Mouse (Mus musculus) lung, embryonic 14.5 days (tissue): ENCODE data around the gene Trim75. TPM values are rescaled to one million over a fixed set of nuclear protein-coding genes. Genes with fewer than 3 reads are reported as not detected.
A peak's percentile ranks its signal among the peaks of the same experiment; 100 is the strongest.

Experiments used
- ATAC-seq: fragments of 200-750 bp; cut with Nextera tagmentation; 2 replicates; pipeline ENCODE4 v1.8.0; 2017; ENCODE audit warnings: mild to moderate bottlenecking, moderate TSS enrichment, moderate library complexity; ENCODE audit not compliant: insufficient read depth
- DNase-seq: peaks from one replicate; pipeline ENCODE4 v3.0.0-alpha.2; 2015
- H3K27ac ChIP-seq: fragments of 300-500 bp; sonication (generic); 2 replicates; pipeline ENCODE4 v1.5.1; 2014; ENCODE audit warnings: low read depth, mild to moderate bottlenecking, moderate library complexity
- H3K27me3 ChIP-seq: fragments of 300-500 bp; sonication (generic); 2 replicates; pipeline ENCODE4 v1.6.1; 2014; ENCODE audit warnings: low read length, control low read depth; ENCODE audit not compliant: insufficient read depth
- H3K36me3 ChIP-seq: fragments of 300-500 bp; sonication (generic); 2 replicates; pipeline ENCODE4 v1.6.1; 2014; ENCODE audit warnings: control low read depth; ENCODE audit not compliant: insufficient read depth
- H3K4me1 ChIP-seq: fragments of 300-500 bp; sonication (generic); 2 replicates; pipeline ENCODE4 v1.6.1; 2014; ENCODE audit warnings: antibody characterized with exemption, control low read depth; ENCODE audit not compliant: insufficient read depth
- H3K4me2 ChIP-seq: fragments of 300-500 bp; sonication (generic); 2 replicates; pipeline ENCODE4 v1.6.1; 2014; ENCODE audit warnings: mild to moderate bottlenecking
- H3K4me3 ChIP-seq: fragments of 300-500 bp; sonication (generic); 2 replicates; pipeline ENCODE4 v1.5.1; 2014; ENCODE audit warnings: low read depth, low read length
- H3K9ac ChIP-seq: fragments of 300-500 bp; sonication (generic); 2 replicates; pipeline ENCODE4 v1.6.1; 2014
- H3K9me3 ChIP-seq: fragments of 300-500 bp; sonication (generic); 2 replicates; pipeline ENCODE4 v1.6.1; 2016; ENCODE audit warnings: low read depth, low read length, control low read depth
- CTCF ChIP-seq: IDR thresholded peaks from 2 replicates; pipeline ENCODE4 v1.5.1; 2016; ENCODE audit warnings: antibody characterized with exemption, low read depth
- WGBS: fragments of 180-500 bp; shearing (Covaris S2); extraction: QIAGEN DNeasy Blood & Tissue Kit; methylation state at CpG from one replicate; pipeline ENCODE4 v1.1.7; 2014; 5-methylcytosine and 5-hydroxymethylcytosine counted together
- polyA plus RNA-seq: library from polyadenylated mRNA; unstranded; fragments of >200 nt; fragmentation: Nextera tagmentation; extraction: Ambion mirVana; gene quantifications from 2 replicates; pipeline ENCODE4 v1.2.1, GENCODE M21; 2014

Gene Trim75
- polyA plus RNA-seq, 1 experiment from 2014 or later: not detected

DNA sequence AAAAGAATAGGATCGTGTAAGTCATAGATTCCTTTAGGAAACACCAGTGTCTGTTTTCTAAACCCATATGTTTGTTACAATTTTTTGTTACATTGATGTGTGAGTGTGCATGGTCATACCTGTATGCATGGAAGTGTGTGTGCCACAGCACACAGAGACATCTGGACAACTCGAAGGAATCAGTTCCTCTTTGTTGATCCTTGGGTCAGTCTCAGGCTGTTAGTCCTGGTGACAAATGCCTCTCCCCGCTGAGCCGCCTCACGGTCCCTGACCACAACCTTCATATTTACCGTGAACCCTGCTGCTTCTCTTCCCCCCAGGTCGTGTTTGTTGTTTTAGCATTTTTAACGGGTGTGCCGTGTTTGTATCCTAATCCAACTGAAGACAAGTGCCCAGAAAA is 28.6 kb downstream of the Trim75 start:
- no peak for DNase-seq
- no peak for TF ChIP-seq CTCF

DNA sequence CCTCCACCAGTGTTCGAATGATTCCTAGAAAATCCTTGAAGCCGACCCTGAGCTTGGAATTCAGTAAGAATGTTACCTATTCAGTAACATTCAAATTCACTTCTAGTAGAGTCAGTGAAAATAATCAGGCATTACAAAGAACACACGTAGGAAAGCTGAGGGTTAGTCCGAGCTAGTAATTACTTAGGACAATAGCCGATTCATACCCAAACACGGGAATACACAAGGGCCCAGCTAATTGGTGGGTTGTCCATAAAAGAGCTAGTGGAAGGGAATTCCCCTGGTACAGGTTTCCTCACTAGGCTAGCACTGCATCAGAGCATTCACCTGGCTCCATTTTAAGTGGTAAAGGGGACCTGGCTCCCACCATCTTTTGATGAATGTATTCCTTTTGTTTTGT is 35.5 kb downstream of the Trim75 start:
- TF ChIP-seq CTCF: no peak
- 91% methylated on average over 6 of the region's 6 CpGs for WGBS
- Histone ChIP-seq H3K4me1 (no peaks in the 10 kb centered on the region), H3K27me3 (no peaks in the 10 kb centered on the region), H3K27ac (no peak overlapping the region), H3K4me2 (no peak overlapping the region), H3K9me3 (no peaks in the 10 kb centered on the region), H3K36me3 (no peaks in the 10 kb centered on the region), H3K9ac (no peak overlapping the region), H3K4me3 (no peak overlapping the region)
- ATAC-seq: no peak
- DNase-seq: no peak

More for the DNA sequence above, 28.6 kb downstream of the Trim75 start:
- Histone ChIP-seq H3K27ac (no peak overlapping the region), H3K4me1 (no peaks in the 10 kb centered on the region), H3K4me3 (no peak overlapping the region), H3K27me3 (no peaks in the 10 kb centered on the region), H3K9ac (no peak overlapping the region), H3K9me3 (no peaks in the 10 kb centered on the region), H3K4me2 (no peak overlapping the region), H3K36me3 (peaks cover 11% of the 10 kb centered on the region; the same call in 1 of the 2 replicates)
- 74% methylated on average over 9 of the region's 9 CpGs for WGBS
- ATAC-seq: no peak

DNA sequence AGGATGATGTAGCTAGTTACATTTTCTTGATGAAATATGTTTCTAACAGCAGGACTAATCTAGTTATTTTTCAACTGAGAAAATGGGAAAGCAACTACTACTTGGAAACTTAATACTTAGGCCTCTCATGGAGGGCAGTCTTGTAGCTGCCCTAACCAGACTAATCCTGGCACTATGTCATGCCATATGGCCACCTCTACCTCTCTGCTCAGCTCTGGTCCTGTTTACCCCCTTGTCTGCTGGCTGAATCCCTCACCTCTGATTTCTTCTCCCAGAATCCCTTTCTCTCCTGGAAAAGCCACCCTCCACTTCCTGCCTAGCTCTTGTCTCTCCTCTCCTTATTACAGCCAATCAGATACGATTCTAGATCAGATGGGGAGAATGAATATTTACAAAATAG is 39.3 kb downstream of the Trim75 start:
- H3K36me3 ChIP-seq: no peaks in the 10 kb centered on the region
- TF ChIP-seq CTCF: no peak
- no peaks in the 10 kb centered on the region for H3K4me1 ChIP-seq
- WGBS: 85% methylated on average over 1 of the region's 1 CpGs
- H3K27ac ChIP-seq: no peak overlapping the region
- H3K27me3 ChIP-seq: no peaks in the 10 kb centered on the region
- H3K9ac ChIP-seq: no peak overlapping the region
- no peaks in the 10 kb centered on the region for H3K9me3 ChIP-seq
- no peak overlapping the region for H3K4me3 ChIP-seq
- H3K4me2 ChIP-seq: no peak overlapping the region; the same call in 1 of the 2 replicates
- ATAC-seq: no peak
- DNase-seq: no peak

DNA sequence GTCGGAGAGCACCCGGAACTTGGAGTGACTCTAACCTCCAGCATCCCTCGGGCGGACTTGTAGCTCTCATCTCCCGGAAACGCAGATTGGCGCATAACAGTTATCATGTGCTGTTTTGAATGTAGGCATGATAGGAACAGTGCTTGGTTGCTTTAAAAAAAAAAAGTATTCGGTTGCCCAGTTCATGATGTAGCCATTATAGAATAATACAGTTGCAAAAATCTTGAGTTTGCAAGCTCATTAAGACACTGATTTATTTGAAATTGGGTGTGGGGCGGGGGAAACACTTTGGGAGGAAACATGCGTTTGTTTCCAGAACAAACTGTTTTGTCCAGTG is 40.0 kb downstream of the Trim75 start:
- TF ChIP-seq CTCF: no peak
- DNase-seq: no peak
- Histone ChIP-seq H3K9ac (peak overlapping the region; percentile 72), H3K9me3 (no peaks in the 10 kb centered on the region), H3K27ac (peak overlapping the region; percentile 63; the same call in 1 of the 2 replicates), H3K4me2 (peak overlapping the region; percentile 61), H3K4me3 (peak overlapping the region; percentile 75), H3K36me3 (no peaks in the 10 kb centered on the region), H3K4me1 (no peaks in the 10 kb centered on the region), H3K27me3 (no peaks in the 10 kb centered on the region; the same call in 1 of the 2 replicates)
- no peak for ATAC-seq
- WGBS: 7% methylated on average over 10 of the region's 10 CpGs

DNA sequence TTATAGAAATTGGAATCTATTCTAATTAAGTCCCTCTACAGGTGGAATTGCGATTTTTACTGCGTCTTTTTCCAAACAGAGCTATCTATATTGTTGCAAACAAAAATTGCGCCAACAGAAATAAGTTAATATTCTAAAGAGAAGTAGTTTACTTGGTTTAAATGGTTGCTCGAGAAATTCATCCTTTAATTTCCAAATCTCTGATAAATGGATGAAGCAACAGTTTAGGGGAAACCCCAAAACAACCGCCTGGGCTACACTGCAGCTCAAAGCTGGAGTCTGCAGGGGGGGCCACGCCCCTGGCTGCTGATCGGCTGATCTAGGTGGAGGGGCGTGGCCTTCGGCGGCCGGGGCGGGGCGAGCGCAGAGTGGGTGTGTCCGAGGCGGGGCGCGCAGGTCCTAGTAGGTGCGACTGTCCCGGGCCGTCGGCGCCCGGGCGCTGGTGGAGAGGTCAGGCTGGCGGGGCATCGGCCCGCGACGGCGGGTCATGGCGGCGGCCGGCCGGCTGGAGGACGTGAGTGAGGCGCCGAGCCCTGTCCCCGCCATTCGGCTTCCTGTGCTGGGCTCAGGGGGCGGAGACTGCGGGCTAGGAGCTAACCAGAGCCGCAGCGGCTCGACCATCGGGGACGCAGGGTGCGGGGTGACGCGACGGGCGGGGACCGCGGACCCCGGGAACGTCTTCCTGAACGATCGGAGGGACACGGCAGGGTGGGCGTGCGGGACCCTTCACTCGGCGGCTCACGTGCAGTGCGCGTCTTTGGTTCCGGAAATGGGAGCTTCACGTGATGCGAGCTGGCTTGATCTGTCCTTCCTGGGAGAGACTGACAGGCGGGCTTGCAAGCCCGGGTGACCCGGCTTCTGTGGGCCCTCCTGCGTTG is 40.6 kb downstream of the Trim75 start, which contains the start of gene Tmem192:
TSS of gene Tmem192 (plus strand) at position 366 of the 878 bp plus-strand sequence.
- Histone ChIP-seq H3K27ac (peak within 1 kb of the TSS; percentile 63; the same call in 1 of the 2 replicates), H3K27me3 (no peaks in the 10 kb centered on the region; the same call in 1 of the 2 replicates), H3K4me3 (peak within 1 kb of the TSS; percentile 75), H3K9ac (peak within 1 kb of the TSS; percentile 72), H3K4me1 (no peaks in the 10 kb centered on the region), H3K9me3 (no peaks in the 10 kb centered on the region), H3K4me2 (peak within 1 kb of the TSS; percentile 61), H3K36me3 (no peaks in the 10 kb centered on the region)
- 1% methylated on average over 69 of the region's 73 CpGs for WGBS
- ATAC-seq (peak; percentile 96), DNase-seq (peak; percentile 93)
- TF ChIP-seq CTCF: no peak; the same call in 1 of the 2 replicates

DNA sequence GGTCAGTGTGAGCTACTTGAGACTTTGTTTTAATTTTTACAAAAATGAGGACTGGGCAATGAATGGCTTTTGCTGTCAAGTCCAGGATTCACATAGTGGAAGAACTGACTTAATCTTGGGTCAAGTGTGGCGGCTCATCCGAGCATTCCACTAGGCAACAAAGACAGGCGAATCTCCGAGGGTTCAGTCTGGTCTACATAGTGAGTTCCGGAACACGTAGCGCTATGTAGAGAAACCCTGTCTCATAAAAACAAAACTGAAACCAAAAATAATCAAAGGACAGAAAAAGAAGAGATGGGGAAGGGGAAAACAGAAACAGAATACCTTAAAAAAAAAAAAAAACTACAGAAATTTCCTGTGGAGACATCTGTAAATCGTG is 41.2 kb downstream of the Trim75 start:
- peak overlapping the region; percentile 61 for H3K4me2 ChIP-seq
- H3K4me1 ChIP-seq: no peaks in the 10 kb centered on the region
- TF ChIP-seq CTCF: no peak
- H3K27me3 ChIP-seq: no peaks in the 10 kb centered on the region; the same call in 1 of the 2 replicates
- no peak for ATAC-seq
- 49% methylated on average over 8 of the region's 8 CpGs for WGBS
- no peak overlapping the region for H3K9ac ChIP-seq
- H3K27ac ChIP-seq: no peak overlapping the region
- DNase-seq: no peak
- H3K4me3 ChIP-seq: peak overlapping the region; percentile 75; the same call in 1 of the 2 replicates
- H3K36me3 ChIP-seq: no peaks in the 10 kb centered on the region
- H3K9me3 ChIP-seq: no peaks in the 10 kb centered on the region

DNA sequence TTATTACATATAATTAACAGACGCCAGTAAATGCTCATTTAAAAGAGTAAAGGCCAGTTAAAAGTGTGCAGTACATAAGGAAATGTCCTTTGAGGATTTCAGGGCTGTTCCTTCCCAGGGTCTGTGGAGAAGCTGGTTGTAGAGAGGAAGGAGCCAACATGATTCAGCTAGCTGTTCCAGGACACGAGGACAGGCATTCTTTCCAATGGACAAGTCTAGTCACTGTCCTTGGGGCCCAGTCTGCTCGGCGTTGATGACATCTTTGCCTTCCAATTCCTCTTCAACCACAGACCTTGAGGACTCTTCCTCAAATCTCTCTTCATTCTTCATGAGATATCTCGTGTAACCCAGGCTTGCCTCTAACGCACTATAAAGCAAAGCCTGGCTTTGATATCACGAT is 42.0 kb downstream of the Trim75 start:
- H3K9me3 ChIP-seq: no peaks in the 10 kb centered on the region
- H3K27ac ChIP-seq: no peak overlapping the region
- no peak overlapping the region for H3K4me2 ChIP-seq
- H3K4me1 ChIP-seq: no peaks in the 10 kb centered on the region
- WGBS: 76% methylated on average over 7 of the region's 7 CpGs
- H3K27me3 ChIP-seq: no peaks in the 10 kb centered on the region; the same call in 1 of the 2 replicates
- DNase-seq: no peak
- ATAC-seq: no peak
- no peak for TF ChIP-seq CTCF
- H3K9ac ChIP-seq: no peak overlapping the region
- H3K36me3 ChIP-seq: no peaks in the 10 kb centered on the region
- no peak overlapping the region for H3K4me3 ChIP-seq
